Mouse (Mus musculus): Measurements from ENCODE around the gene Dock9. TPM values are rescaled to one million over a fixed set of nuclear protein-coding genes. Genes with fewer than 3 reads are reported as not detected.
"Not testable (repeated sequence)": the region's sequence is repeated elsewhere in the genome, so short reads cannot be mapped to it uniquely, and the experiment has no call there.

Gene Dock9
- total RNA-seq, 2 experiments from 2014 or later: 14.9 to 18.2 TPM

DNA sequence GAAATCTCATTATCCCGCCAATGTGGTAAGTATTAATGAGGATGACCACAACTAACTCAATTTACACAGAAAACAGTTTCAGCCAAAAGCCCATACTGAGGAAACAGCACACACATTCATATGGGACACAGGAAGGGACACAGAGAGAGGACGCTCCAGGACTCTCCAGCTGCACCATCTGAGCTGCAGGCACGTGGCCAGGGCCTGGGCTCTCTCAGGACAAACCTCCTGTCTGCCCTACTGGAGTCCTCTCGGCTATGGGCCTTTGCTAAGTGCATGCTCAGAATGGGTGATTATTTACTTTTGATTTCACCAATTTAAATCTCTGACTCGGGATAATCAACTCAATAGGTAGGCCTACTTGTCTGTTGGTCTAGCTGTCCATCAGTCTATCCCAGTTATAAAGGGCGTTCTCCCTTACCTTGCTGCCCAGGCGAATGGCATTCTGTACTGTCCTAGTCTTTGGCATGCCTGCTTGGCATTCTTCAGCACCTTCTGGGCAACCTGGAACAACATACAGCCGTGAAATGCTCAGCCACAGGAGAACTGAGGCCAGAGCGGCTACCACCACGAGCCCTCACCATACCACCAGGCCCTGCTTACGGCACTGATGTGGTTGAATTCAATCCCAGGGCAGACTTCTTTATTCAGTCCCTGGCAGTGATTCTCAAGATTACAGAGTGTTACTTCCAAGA, 162.8 kb downstream of the Dock9 start:
- intact Hi-C loops (cut with DNase I): loop anchor here (5.0 kb wide), 1 partner anchor 117 kb away; no protein-coding TSS in a partner anchor
- DNase-seq: peak in 1 of 2 experiments; percentile 43

GRCm38 (mm10) chr14:121634093-121634735, 163.4 kb downstream of the Dock9 start:
- intact Hi-C loops (cut with DNase I): loop anchor here (5.0 kb wide), 1 partner anchor 118 kb away; no protein-coding TSS in a partner anchor
- no peak for DNase-seq

DNA sequence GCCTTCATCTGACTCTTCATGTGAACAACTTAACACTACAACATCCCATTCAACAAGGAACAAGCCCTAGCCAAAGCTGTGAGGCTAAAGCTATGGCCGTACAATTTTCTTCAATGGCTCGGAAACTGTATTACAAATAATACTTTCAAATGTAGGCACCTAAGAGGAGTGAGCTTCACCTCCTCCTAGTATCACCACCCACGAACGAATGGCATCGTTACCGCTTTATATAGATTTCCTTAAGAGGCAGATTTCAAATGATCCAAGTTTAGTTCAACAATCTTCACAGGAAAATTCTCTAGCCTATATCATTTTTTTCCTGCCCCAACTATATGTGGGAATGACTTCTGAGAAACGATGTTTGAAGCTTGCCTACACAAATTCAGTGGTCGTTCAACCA, 165.7 kb downstream of the Dock9 start:
- intact Hi-C loops (cut with DNase I): loop anchor here (5.0 kb wide), 1 partner anchor 120 kb away; no protein-coding TSS in a partner anchor
- no peak for DNase-seq

DNA sequence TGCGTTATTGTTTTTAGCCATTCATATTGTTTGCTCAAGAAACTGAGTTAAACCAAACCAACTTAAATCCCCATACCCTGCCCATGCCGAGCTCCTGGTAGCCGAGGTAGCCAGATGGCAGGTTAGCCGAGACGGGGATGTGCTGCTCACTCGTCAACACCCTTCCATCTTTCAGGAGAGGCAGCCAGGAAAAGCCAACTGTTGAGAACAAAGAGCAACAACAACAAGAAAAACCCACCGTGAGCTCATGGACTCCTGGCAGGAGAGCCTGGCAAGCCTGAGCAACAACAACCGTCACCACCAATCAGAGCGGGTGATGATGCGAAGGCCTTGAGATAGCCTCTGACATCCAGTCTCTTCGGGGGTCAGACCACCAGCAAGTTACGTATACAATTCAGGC, 170.9 kb downstream of the Dock9 start:
- no peak for DNase-seq

GRCm38 (mm10) chr14:121623996-121624542, 173.6 kb downstream of the Dock9 start:
- DNase-seq: not testable (repeated sequence)
- intact Hi-C loops (cut with DNase I): loop anchor here (2.0 kb wide), 1 partner anchor 25 kb away; no protein-coding TSS in a partner anchor

More for the DNA sequence above, 170.9 kb downstream of the Dock9 start:
- intact Hi-C loops (cut with DNase I): no loop called here

DNA sequence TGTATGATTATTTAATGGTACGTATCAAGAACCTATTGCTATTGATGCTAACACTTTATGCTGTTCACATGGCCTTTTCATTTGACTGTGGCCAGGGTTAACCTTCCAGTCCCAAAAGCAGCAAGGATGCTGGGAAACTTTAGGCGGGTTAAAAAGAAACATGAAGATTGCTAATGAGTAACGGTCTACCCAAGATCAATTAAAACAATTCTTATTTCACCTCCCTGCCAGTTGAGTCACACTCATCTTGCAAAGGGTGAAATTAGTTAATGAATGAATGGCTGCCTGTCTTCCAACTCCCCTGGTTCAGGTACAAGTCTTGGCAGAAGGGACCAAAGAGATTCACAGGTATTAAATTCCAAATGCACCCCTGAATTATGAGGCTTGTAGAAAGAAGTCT, 175.8 kb downstream of the Dock9 start:
- intact Hi-C loops (cut with DNase I): no loop called here
- DNase-seq: no peak

DNA sequence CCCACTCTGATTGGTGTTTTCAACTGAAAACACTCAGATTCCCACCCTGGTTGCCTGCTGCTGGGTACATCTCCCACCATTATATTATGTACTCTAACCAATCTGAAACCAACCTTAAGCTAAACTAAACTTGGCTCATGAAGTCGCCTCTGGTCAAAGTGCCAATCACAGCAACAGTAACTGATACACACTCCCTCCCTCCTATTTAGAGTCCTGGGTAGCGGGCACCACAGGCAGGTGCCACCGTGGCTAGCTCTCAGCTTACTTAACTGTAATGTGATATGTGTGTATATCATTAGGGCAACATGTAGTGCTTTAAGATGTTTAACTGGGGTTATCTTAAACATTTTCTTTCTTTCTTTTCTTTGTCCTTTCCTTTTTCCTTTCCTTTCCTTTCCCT, 177.1 kb downstream of the Dock9 start:
- intact Hi-C loops (cut with DNase I): no loop called here
- no peak for DNase-seq

DNA sequence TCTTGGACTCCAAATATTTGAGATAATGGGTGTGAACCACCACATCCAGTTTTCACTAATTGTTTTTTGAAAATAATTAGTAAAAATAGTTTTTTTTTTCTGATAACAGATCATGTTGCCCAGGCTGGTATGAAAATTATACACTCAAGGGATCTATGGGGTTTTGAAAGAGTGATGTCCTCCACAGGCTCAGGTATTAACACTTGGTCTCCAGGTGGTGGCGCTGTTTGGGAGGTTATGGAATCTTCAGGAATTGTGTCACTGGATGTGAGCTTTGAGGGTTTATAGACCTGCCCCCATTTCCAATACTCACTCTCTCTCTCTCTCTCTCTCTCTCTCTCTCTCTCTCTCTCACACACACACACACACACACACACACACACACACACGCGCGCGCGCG, 177.5 kb downstream of the Dock9 start:
- no peak for DNase-seq
- intact Hi-C loops (cut with DNase I): no loop called here

DNA sequence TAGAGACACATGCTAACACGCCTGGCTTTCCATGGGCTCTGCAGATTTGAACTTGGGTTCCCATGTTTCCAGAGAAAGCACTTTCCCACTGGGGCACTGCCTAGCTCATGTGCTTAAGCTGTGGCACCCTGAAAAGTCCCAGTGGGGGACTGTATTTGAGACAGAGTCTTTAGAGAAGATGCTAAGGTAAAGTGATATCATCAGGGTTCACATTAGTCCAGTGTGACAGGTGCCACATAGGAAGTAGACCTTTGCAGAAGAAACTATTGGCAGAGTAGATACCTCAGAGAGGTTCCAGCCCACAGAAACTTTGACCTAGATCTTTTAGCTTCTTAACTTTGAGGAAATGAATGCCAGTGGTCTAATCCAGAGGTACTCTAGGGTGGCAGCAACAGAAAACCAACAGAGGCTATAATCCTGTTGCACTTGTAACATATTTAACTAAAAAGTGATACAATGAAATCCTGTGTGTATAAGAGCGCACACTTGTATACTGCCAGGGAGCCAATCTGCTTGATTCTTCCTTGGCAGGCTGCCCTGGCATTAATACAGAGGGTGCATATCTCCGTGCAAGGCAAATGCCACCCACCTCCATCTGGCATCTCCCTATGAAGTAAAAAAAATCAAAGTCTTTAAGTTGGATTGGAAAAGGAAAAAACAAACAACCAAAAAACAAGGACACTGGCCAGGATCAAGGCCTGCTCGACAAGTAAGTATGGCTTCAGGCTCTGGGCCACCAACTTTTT, 179.8 kb downstream of the Dock9 start:
- intact Hi-C loops (cut with DNase I): no loop called here
- no peak for DNase-seq

- intact Hi-C loops (cut with DNase I): no loop called here
- DNase-seq: no peak
Measured at GRCm38 (mm10) chr14:121615431-121615830, 182.2 kb downstream of the Dock9 start.

DNA sequence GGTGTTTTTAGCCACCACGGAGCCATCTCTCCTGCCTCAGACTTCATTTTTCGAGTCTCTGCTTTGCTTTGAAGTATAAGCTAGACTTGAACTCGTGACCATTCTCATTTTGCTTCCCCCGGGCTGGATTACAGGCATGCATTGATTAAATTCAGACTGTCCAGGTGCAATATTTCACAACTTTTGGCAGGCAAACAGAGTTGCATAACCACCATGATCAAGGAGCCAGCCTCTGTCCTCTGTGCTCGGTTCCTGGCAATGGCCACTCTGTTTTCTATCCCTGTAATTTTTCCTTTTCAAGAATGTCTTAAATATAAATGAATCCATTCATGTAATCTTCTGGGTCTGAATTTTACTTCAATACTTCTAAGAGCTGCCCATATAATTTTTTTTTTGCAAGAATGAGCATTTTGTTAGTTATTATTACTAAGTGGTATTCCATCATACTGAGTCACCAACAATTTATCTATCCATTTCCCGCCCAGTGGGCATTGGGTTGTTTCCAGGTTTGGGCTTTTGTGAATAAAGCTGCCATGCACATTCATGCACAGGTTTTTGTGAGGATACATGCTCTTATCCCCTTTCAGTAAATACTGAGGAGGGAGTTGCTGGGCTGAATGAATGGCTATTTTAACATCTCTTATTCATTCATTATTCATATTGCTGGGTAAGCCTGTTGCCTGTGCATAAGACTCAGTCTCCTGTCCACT, 183.0 kb downstream of the Dock9 start:
- DNase-seq: peak in 1 of 2 experiments; percentile 50
- intact Hi-C loops (cut with DNase I): no loop called here

- intact Hi-C loops (cut with DNase I): no loop called here
- no peak for DNase-seq
Measured at GRCm38 (mm10) chr14:121613490-121613889, 184.1 kb downstream of the Dock9 start.

GRCm38 (mm10) chr14:121612926-121613325, 184.7 kb downstream of the Dock9 start:
- no peak for DNase-seq
- intact Hi-C loops (cut with DNase I): no loop called here

GRCm38 (mm10) chr14:121611533-121611932, 186.1 kb downstream of the Dock9 start:
- no peak for DNase-seq
- intact Hi-C loops (cut with DNase I): no loop called here

DNA sequence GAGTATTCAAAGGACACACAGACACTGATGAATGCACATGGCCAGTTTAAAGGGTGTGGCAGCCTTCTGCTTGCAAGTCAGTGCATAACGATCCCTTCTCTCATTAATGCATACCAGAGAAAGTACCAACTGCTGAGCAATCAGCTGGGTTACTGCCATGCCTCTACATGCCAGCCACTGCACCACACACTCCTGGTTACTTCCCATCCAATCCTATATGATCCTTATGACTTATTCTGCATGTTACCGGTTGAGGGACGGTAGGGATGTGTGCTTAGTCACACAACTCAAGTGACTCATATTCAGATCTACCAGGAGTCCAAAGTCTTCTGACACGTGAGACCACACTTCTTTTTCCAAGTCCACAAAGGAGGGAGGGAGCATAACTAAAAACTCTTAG, 186.5 kb downstream of the Dock9 start:
- no peak for DNase-seq
- intact Hi-C loops (cut with DNase I): no loop called here

GRCm38 (mm10) chr14:121608522-121608921, 189.1 kb downstream of the Dock9 start:
- DNase-seq: no peak
- intact Hi-C loops (cut with DNase I): no loop called here

- intact Hi-C loops (cut with DNase I): no loop called here
- no peak for DNase-seq
Measured at GRCm38 (mm10) chr14:121606433-121606832, 191.2 kb downstream of the Dock9 start.

- DNase-seq: no peak
- intact Hi-C loops (cut with DNase I): no loop called here
Measured at GRCm38 (mm10) chr14:121605260-121605659, 192.4 kb downstream of the Dock9 start.

DNA sequence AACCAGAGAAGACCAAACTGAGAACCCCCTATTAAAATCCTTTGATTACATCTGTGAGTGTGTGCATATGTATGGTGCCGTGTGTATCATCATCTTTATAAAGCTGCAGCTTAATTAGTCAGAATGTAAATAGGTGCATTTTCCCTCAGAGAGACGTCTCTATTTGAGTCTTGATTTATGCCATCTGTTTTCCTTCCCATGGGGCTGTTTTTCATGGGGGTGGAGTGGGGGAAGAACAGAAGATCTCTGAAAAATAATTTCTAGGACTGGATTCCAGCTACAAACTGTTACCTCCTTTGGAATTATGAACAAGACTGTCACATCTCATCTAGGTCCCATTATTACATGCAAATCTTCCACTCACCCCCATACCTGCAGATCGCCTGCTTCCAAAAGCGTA, 193.1 kb downstream of the Dock9 start:
- intact Hi-C loops (cut with DNase I): no loop called here
- DNase-seq: no peak

- intact Hi-C loops (cut with DNase I): no loop called here
- no peak for DNase-seq
Measured at GRCm38 (mm10) chr14:121602610-121603009, 195.0 kb downstream of the Dock9 start.

All from gastrocnemius, postnatal 36 days (tissue).